Mouse (Mus musculus) spleen, postnatal 0 days (tissue): Measurements from ENCODE around the gene Ttyh3. TPM values are rescaled to one million over a fixed set of nuclear protein-coding genes. Genes with fewer than 3 reads are reported as not detected.

ENCODE experiments used
- polyA plus RNA-seq: library from polyadenylated mRNA; unstranded; fragments of >200 nt; fragmentation: Nextera tagmentation; extraction: Ambion mirVana; gene quantifications from 2 replicates; pipeline ENCODE4 v1.2.1, GENCODE M21; 2015

Ttyh3 gene
- polyA plus RNA-seq = 11.5 and 13.7 TPM in 2 replicates

DNA sequence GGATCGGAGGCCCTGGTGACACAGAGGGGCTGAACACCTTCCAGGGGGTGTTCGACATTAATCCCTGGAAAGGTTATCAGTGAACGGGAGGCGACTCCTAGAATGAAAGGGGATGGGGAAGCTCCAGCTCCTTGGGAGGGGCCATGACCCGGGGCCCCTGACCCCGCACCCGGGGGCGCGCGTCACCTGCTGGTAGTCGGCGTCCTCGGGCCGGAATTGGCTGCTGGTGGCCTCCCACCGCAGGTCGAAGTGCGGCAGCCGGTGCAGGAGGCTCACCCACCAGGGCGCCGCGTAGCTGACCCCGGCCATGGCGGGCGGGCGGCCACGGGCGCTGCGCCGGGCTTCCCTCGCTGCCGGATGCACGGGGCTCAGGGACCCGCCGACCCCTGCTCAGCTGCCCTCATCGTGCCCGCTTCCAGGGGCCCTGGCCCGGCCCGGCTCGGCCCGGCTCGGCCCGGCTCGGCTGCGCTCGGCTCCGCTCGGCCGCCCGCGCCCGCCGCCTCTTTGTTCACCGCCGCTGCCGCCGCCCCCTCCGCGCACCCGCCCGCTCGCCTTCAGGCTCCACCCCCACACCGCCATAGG is at the start of gene Ttyh3:
Gene Ttyh3 (minus strand): TSS at position 513 of the 582 bp plus-strand sequence.

DNA sequence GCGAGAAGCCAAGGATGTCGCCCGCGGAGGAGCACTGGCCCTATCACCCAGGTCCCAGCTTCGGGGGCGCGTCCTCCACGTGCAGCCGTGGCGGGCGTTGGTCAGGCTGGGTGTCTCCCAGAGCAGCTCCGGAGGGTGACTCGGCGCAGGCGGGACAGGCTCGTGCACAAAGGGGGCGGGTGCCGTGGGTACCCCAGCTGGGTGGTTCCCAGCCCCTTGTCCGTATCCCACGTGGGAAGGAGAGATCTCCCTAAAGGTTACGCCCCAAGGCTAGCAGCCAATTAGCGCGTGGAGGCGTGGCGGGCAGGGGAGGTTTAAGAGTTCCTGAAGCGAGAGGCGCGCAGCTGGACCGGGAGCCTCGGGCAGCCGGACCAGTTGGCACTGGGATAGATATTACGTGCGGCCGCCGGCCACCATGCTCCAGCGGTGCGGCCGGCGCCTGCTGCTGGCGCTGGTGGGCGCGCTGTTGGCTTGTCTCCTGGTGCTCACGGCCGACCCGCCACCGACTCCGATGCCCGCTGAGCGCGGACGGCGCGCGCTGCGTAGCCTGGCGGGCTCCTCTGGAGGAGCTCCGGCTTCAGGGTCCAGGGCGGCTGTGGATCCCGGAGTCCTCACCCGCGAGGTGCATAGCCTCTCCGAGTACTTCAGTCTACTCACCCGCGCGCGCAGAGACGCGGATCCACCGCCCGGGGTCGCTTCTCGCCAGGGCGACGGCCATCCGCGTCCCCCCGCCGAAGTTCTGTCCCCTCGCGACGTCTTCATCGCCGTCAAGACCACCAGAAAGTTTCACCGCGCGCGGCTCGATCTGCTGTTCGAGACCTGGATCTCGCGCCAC is 41.6 kb downstream of the Ttyh3 start, which contains the start of gene Lfng:
Gene Lfng (plus strand): TSS at position 320 of the 835 bp plus-strand sequence.

Other genes with a start within 250 kb of the Ttyh3 start
- 66.4 and 73.4 TPM in 2 replicates for gene Eif3b, start 229.7 kb downstream of the Ttyh3 start, polyA plus RNA-seq
- not detected in 2 replicates for gene Gm4869, start 203.4 kb downstream of the Ttyh3 start, polyA plus RNA-seq
- gene Chst12, start 143.5 kb downstream of the Ttyh3 start, polyA plus RNA-seq = 14.2 and 19.5 TPM in 2 replicates
- gene Grifin, start 84.0 kb downstream of the Ttyh3 start, polyA plus RNA-seq = 0.42 TPM in 1 of 2 replicates, not detected in the other
- gene Lfng, start 41.7 kb downstream of the Ttyh3 start, polyA plus RNA-seq = 14.0 and 18.7 TPM in 2 replicates
- gene Iqce, start 53.3 kb upstream of the Ttyh3 start, polyA plus RNA-seq = 5.7 and 6.1 TPM in 2 replicates
- gene Brat1, start 56.0 kb upstream of the Ttyh3 start, polyA plus RNA-seq = 7.6 and 9.6 TPM in 2 replicates
- 1.6 and 2.5 TPM in 2 replicates for gene Amz1, start 75.1 kb upstream of the Ttyh3 start, polyA plus RNA-seq
- gene Gna12, start 181.4 kb upstream of the Ttyh3 start, polyA plus RNA-seq = 11.1 and 14.0 TPM in 2 replicates